Mouse (Mus musculus): Measurements from ENCODE around the gene Psmb11.

- no peak for TF ChIP-seq CTCF (conservative IDR thresholded peaks at IDR 0.05; ENCODE audit: insufficient read depth, insufficient read length, low read depth, low read length)
- no peak for TF ChIP-seq POLR2A (IDR thresholded peaks at IDR 0.05; ENCODE audit: low read depth, low read length)
These were observed 25.2 kb downstream of the Psmb11 start for GRCm38 (mm10) chr14:54646455-54646854.
